Mouse (Mus musculus) thymus, adult 18-20 months (tissue): ENCODE results near the gene Aox4.

Experiments used
- DNase-seq, 2 experiments: peaks; one replicate each; pipeline ENCODE4 v3.0.0; 2022; ENCODE audit warnings: mixed read lengths in 2 of 2

The Aox4 gene

GRCm38 (mm10) chr1:58210203-58210602 is at the start of gene Aox4:
Gene Aox4, plus strand, starts transcription at chr1:58210397.
- DNase-seq: no peak

- DNase-seq: no peak
Measured at GRCm38 (mm10) chr1:58169893-58170292, 40.3 kb upstream of the Aox4 start.

- DNase-seq: no peak
Measured at GRCm38 (mm10) chr1:58188514-58189175, 21.6 kb upstream of the Aox4 start.

- no peak for DNase-seq
Measured at GRCm38 (mm10) chr1:58194317-58194716, 15.9 kb upstream of the Aox4 start.

- no peak for DNase-seq
Measured at GRCm38 (mm10) chr1:58194988-58195387, 15.2 kb upstream of the Aox4 start.

- peak; percentile 62 to 63 for DNase-seq
Measured at GRCm38 (mm10) chr1:58195541-58195940, 14.7 kb upstream of the Aox4 start.

- DNase-seq: no peak
Measured at GRCm38 (mm10) chr1:58197023-58197422, 13.2 kb upstream of the Aox4 start.

- no peak for DNase-seq
Measured at GRCm38 (mm10) chr1:58198386-58198785, 11.8 kb upstream of the Aox4 start.

GRCm38 (mm10) chr1:58212805-58213204 is 2.6 kb downstream of the Aox4 start:
- no peak for DNase-seq

GRCm38 (mm10) chr1:58213838-58214237 is 3.6 kb downstream of the Aox4 start:
- no peak for DNase-seq

GRCm38 (mm10) chr1:58215353-58215752 is 5.2 kb downstream of the Aox4 start:
- no peak for DNase-seq

GRCm38 (mm10) chr1:58215956-58216532 is 5.8 kb downstream of the Aox4 start:
- DNase-seq: no peak

GRCm38 (mm10) chr1:58221070-58221469 is 10.9 kb downstream of the Aox4 start:
- DNase-seq: no peak

GRCm38 (mm10) chr1:58221879-58222278 is 11.7 kb downstream of the Aox4 start:
- no peak for DNase-seq

- no peak for DNase-seq
Measured at GRCm38 (mm10) chr1:58228086-58228485, 17.9 kb downstream of the Aox4 start.

- no peak for DNase-seq
Measured at GRCm38 (mm10) chr1:58228916-58229315, 18.7 kb downstream of the Aox4 start.

- DNase-seq: no peak
Measured at GRCm38 (mm10) chr1:58229774-58230173, 19.6 kb downstream of the Aox4 start.

GRCm38 (mm10) chr1:58230542-58230941 is 20.3 kb downstream of the Aox4 start:
- no peak for DNase-seq

GRCm38 (mm10) chr1:58235405-58235804 is 25.2 kb downstream of the Aox4 start:
- no peak for DNase-seq

- no peak for DNase-seq
Measured at GRCm38 (mm10) chr1:58237527-58238299, 27.5 kb downstream of the Aox4 start.

GRCm38 (mm10) chr1:58238440-58238839 is 28.2 kb downstream of the Aox4 start:
- no peak for DNase-seq

GRCm38 (mm10) chr1:58238961-58239360 is 28.8 kb downstream of the Aox4 start:
- DNase-seq: no peak

GRCm38 (mm10) chr1:58240347-58240746 is 30.1 kb downstream of the Aox4 start:
- DNase-seq: no peak

- no peak for DNase-seq
Measured at GRCm38 (mm10) chr1:58244487-58244886, 34.3 kb downstream of the Aox4 start.
